Mouse (Mus musculus) MEL (cell line): ENCODE measurements around the gene Nme6. TPM values are rescaled to one million over a fixed set of nuclear protein-coding genes. Genes with fewer than 3 reads are reported as not detected.

Experiments
- DNase-seq: peaks from one replicate; pipeline ENCODE4 v3.0.0; 2011; ENCODE audit warnings: low read depth, low spot score
- H3K27ac ChIP-seq: 2 replicates; pipeline ENCODE4 v1.5.1; 2012; ENCODE audit warnings: low read depth, mild to moderate bottlenecking, control low read depth, low read length, moderate library complexity; ENCODE audit not compliant: control insufficient read depth
- H3K27me3 ChIP-seq, 2 experiments: fragments of 150-350 bp in 1 of 2; sonication (generic) in 1 of 2; 2 replicates each; pipeline ENCODE4 v1.6.1; 2012; ENCODE audit warnings: low read length in 2 of 2, mild to moderate bottlenecking in 2 of 2, improper control_type of control experiment in 1 of 2, moderate library complexity in 1 of 2; ENCODE audit not compliant: insufficient read depth in 2 of 2, control insufficient read depth in 1 of 2
- H3K36me3 ChIP-seq, 2 experiments: 2 replicates each; pipeline ENCODE4 v1.6.1; 2012 to 2014; ENCODE audit warnings: low read length in 2 of 2, improper control_type of control experiment in 1 of 2, inconsistent platforms in 1 of 2, mild to moderate bottlenecking in 1 of 2; ENCODE audit not compliant: insufficient read depth in 2 of 2, control insufficient read depth in 1 of 2
- H3K4me1 ChIP-seq, 2 experiments: fragments of 150-350 bp in 1 of 2; sonication (generic) in 1 of 2; 2 replicates each; pipeline ENCODE4 v1.6.1; 2012; ENCODE audit warnings: low read length in 2 of 2, improper control_type of control experiment in 1 of 2, mild to moderate bottlenecking in 1 of 2; ENCODE audit not compliant: insufficient read depth in 2 of 2, control insufficient read depth in 1 of 2
- H3K4me3 ChIP-seq, 2 experiments: fragments of 150-350 bp in 1 of 2; sonication (generic) in 1 of 2; 2 replicates each; pipeline ENCODE4 v1.5.1; 2012; ENCODE audit warnings: low read depth in 2 of 2, low read length in 2 of 2, mild to moderate bottlenecking in 2 of 2, moderate library complexity in 2 of 2, control low read depth in 1 of 2, improper control_type of control experiment in 1 of 2; ENCODE audit not compliant: control insufficient read depth in 1 of 2, insufficient read depth in 1 of 2
- H3K79me2 ChIP-seq: 2 replicates; pipeline ENCODE4 v1.6.1; 2012; ENCODE audit warnings: mild to moderate bottlenecking, low read length, moderate library complexity; ENCODE audit not compliant: control insufficient read depth, poor library complexity, insufficient read depth
- H3K9ac ChIP-seq: 2 replicates; pipeline ENCODE4 v1.6.1; 2012; ENCODE audit warnings: low read depth, mild to moderate bottlenecking, control low read depth, low read length, moderate library complexity; ENCODE audit not compliant: control insufficient read depth, poor library complexity, severe bottlenecking
- H3K9me3 ChIP-seq: fragments of 150-350 bp; sonication (generic); replicated peaks from 2 replicates; pipeline ENCODE4 v1.6.1; 2012; ENCODE audit warnings: mild to moderate bottlenecking, low read length, improper control_type of control experiment, moderate library complexity; ENCODE audit not compliant: insufficient read depth
- CTCF ChIP-seq, 3 experiments: IDR thresholded peaks in 2 of 3; conservative IDR thresholded peaks in 1 of 3; 2 replicates each; pipeline ENCODE4 v1.5.1; 2011 to 2012; ENCODE audit warnings: low read length in 3 of 3, low read depth in 2 of 3, mild to moderate bottlenecking in 2 of 3, improper control_type of control experiment in 1 of 3, inconsistent platforms in 1 of 3, mixed read lengths in 1 of 3, moderate library complexity in 1 of 3; ENCODE audit not compliant: control insufficient read depth in 1 of 3, insufficient read depth in 1 of 3, poor library complexity in 1 of 3, severe bottlenecking in 1 of 3
- GATA1 ChIP-seq: IDR thresholded peaks from 2 replicates; pipeline ENCODE4 v1.6.1; 2011; ENCODE audit warnings: low read depth, low read length, improper control_type of control experiment
- HCFC1 ChIP-seq: IDR thresholded peaks from 2 replicates; pipeline ENCODE4 v1.6.1; 2012; ENCODE audit warnings: low read depth, mild to moderate bottlenecking, inconsistent platforms, low read length, improper control_type of control experiment, moderate library complexity
- MAFK ChIP-seq: IDR thresholded peaks from 2 replicates; pipeline ENCODE4 v1.6.1; 2011; ENCODE audit warnings: low read depth, mild to moderate bottlenecking, low read length, improper control_type of control experiment, borderline replicate concordance
- NRF1 ChIP-seq: IDR thresholded peaks from 2 replicates; pipeline ENCODE4 v1.6.1; 2014; ENCODE audit warnings: low read depth, mild to moderate bottlenecking, inconsistent platforms, low read length, improper control_type of control experiment, moderate library complexity; ENCODE audit not compliant: poor library complexity, insufficient read depth, severe bottlenecking
- POLR2AphosphoS5 ChIP-seq: IDR thresholded peaks from 2 replicates; pipeline ENCODE4 v1.6.1; 2012; ENCODE audit warnings: low read depth, borderline replicate concordance, mild to moderate bottlenecking, inconsistent platforms, low read length, moderate library complexity, mixed read lengths
- RAD21 ChIP-seq: IDR thresholded peaks from 2 replicates; pipeline ENCODE4 v1.6.1; 2011; ENCODE audit warnings: mild to moderate bottlenecking, low read depth, low read length, improper control_type of control experiment
- TBP ChIP-seq: IDR thresholded peaks from 2 replicates; pipeline ENCODE4 v1.8.0; 2011; ENCODE audit warnings: low read depth, low read length, improper control_type of control experiment
- UBTF ChIP-seq: IDR thresholded peaks from 2 replicates; pipeline ENCODE4 v1.6.1; 2012; ENCODE audit warnings: low read depth, mild to moderate bottlenecking, inconsistent platforms, low read length, improper control_type of control experiment, moderate library complexity, borderline replicate concordance; ENCODE audit not compliant: insufficient read depth
- USF1 ChIP-seq: IDR thresholded peaks from 2 replicates; pipeline ENCODE4 v1.6.1; 2014; ENCODE audit warnings: low read depth, mild to moderate bottlenecking, inconsistent platforms, low read length, improper control_type of control experiment, moderate library complexity
- ZC3H11A ChIP-seq: IDR thresholded peaks from 2 replicates; pipeline ENCODE4 v1.6.1; 2012; ENCODE audit warnings: low read depth, mild to moderate bottlenecking, inconsistent platforms, low read length, improper control_type of control experiment
- ZKSCAN1 ChIP-seq: IDR thresholded peaks from 2 replicates; pipeline ENCODE4 v1.6.1; 2012; ENCODE audit warnings: low read depth, mild to moderate bottlenecking, inconsistent platforms, low read length, improper control_type of control experiment, moderate library complexity
- ZMIZ1 ChIP-seq: IDR thresholded peaks from 2 replicates; pipeline ENCODE4 v1.6.1; 2012; ENCODE audit warnings: low read depth, mild to moderate bottlenecking, inconsistent platforms, low read length, improper control_type of control experiment, moderate library complexity
- polyA plus RNA-seq, 2 experiments: library from polyadenylated mRNA; stranded (reverse) in 1 of 2; unstranded in 1 of 2; fragments of >175 nt in 1 of 2; fragments of >200 nt in 1 of 2; gene quantifications; 2 replicates each; pipeline versions ENCODE4 v1.2.1 to v1.2.4; 2012; ENCODE audit warnings: low replicate concordance in 2 of 2, low read depth in 1 of 2; ENCODE audit not compliant: insufficient read length in 2 of 2, insufficient read depth in 1 of 2, missing spikeins in 1 of 2
- total RNA-seq: library from RNA; depleted of rRNA; stranded (reverse); fragments of 300-350 nt; gene quantifications from 2 replicates; pipeline ENCODE4 v1.2.3, GENCODE M21; 2012; rRNA removed

Nme6 gene
- total and polyA plus RNA-seq, 3 experiments, result 84.1 to 98.2 TPM; not detected in 1

- H3K4me1 ChIP-seq, result no peaks in the 10 kb centered on the region
- DNase-seq, result no peak
- peaks cover 4 to 55% of the 10 kb centered on the region in 2 experiments; a peak in 3 of 4 replicates for H3K36me3 ChIP-seq
- no peak overlapping the region for H3K9ac ChIP-seq
- no peak for TF ChIP-seq UBTF
- no peaks in the 10 kb centered on the region for H3K9me3 ChIP-seq
- H3K79me2 ChIP-seq, result peaks cover 6% of the 10 kb centered on the region; the same call in 1 of the 2 replicates
- no peak overlapping the region for H3K4me3 ChIP-seq
- no peaks in the 10 kb centered on the region for H3K27me3 ChIP-seq
- no peak overlapping the region for H3K27ac ChIP-seq
Measured at GRCm38 (mm10) chr9:109887321-109887720, 54.8 kb downstream of the Nme6 start.

DNA sequence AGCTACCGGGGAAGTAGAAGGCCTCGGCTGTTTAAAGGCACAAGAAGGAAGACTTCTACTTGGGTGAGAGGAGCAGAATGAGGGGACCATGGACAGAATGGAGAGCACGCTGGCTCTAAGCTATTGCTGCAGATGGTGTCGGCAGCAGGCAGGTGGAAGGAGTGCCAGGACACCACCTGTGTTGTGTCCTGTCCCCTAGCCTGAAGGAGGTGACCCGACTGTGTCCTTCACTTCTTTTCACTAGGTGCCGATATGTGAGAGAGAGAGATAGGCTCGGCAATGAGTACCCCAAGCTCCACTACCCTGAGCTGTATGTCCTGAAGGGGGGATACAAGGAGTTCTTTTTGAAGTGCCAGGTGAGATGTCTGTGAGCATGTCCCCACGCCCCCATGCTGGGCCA is 59.0 kb downstream of the Nme6 start:
- no peak overlapping the region for H3K27ac ChIP-seq
- H3K9ac ChIP-seq, result no peak overlapping the region
- no peaks in the 10 kb centered on the region for H3K4me1 ChIP-seq
- no peak for DNase-seq
- H3K36me3 ChIP-seq, result peaks cover 0 to 34% of the 10 kb centered on the region in 2 experiments; a peak in 2 of 4 replicates
- H3K79me2 ChIP-seq, result no peaks in the 10 kb centered on the region
- H3K27me3 ChIP-seq, result no peaks in the 10 kb centered on the region
- H3K9me3 ChIP-seq, result no peaks in the 10 kb centered on the region
- no peak overlapping the region for H3K4me3 ChIP-seq
- TF ChIP-seq HCFC1 (no peak), USF1 (no peak), POLR2AphosphoS5 (no peak), ZC3H11A (no peak), ZKSCAN1 (no peak), CTCF (IDR thresholded peaks at IDR 0.05 in 2 of 3, conservative IDR thresholded peaks at IDR 0.05 in 1 of 3; ENCODE audit: control insufficient read depth in 1 of 3, insufficient read depth in 1 of 3, low read depth in 2 of 3, low read length in 3 of 3, poor library complexity in 1 of 3, severe bottlenecking in 1 of 3) (no peak), MAFK (no peak), UBTF (no peak), TBP (no peak), ZMIZ1 (no peak), GATA1 (no peak), RAD21 (no peak), NRF1 (no peak)
- TF ChIP-seq, all 39 proteins: peak for 0

Other genes starting within 250 kb of the Nme6 start
- gene Fbxw24, start 206.7 kb upstream of the Nme6 start, total RNA-seq, result not detected in 2 replicates
- not detected for gene Fbxw24, start 206.7 kb upstream of the Nme6 start, polyA plus RNA-seq
- not detected in 2 replicates for gene Fbxw25, start 168.1 kb upstream of the Nme6 start, total RNA-seq
- gene Fbxw25, start 168.1 kb upstream of the Nme6 start, polyA plus RNA-seq, result not detected
- gene Fbxw18, start 130.0 kb upstream of the Nme6 start, total RNA-seq, result not detected in 2 replicates
- not detected for gene Fbxw18, start 130.0 kb upstream of the Nme6 start, polyA plus RNA-seq
- not detected in 2 replicates for gene Fbxw26, start 86.7 kb upstream of the Nme6 start, total RNA-seq
- not detected for gene Fbxw26, start 86.7 kb upstream of the Nme6 start, polyA plus RNA-seq
- gene Fbxw27, start 42.1 kb upstream of the Nme6 start, total RNA-seq, result not detected in 2 replicates
- not detected for gene Fbxw27, start 42.1 kb upstream of the Nme6 start, polyA plus RNA-seq
- not detected in 2 replicates for gene Spink8, start 20.5 kb upstream of the Nme6 start, total RNA-seq
- not detected for gene Spink8, start 20.5 kb upstream of the Nme6 start, polyA plus RNA-seq
- gene Camp, start 16.9 kb downstream of the Nme6 start, total RNA-seq, result not detected in 2 replicates
- under 1 TPM in 1 of 2 experiments, not detected in 1; 0.13 TPM for gene Camp, start 16.9 kb downstream of the Nme6 start, polyA plus RNA-seq
- gene Cdc25a, start 42.8 kb downstream of the Nme6 start, total RNA-seq, result 50.6 and 67.4 TPM in 2 replicates
- gene Cdc25a, start 42.8 kb downstream of the Nme6 start, polyA plus RNA-seq, result 10 to 100 TPM; 67.2 to 79.4 TPM
- 14.5 and 20.7 TPM in 2 replicates for gene Map4, start 98.7 kb downstream of the Nme6 start, total RNA-seq
- gene Map4, start 98.7 kb downstream of the Nme6 start, polyA plus RNA-seq, result 10 to 100 TPM in 1 of 2 experiments, not detected in 1; 47.8 TPM